Mouse (Mus musculus) liver, embryonic 13.5 days (tissue): ENCODE data around the gene Kdm2b. TPM values are rescaled to one million over a fixed set of nuclear protein-coding genes. Genes with fewer than 3 reads are reported as not detected.
A peak's percentile ranks its signal among the peaks of the same experiment; 100 is the strongest.

Source experiments
- ATAC-seq: fragments of 200-750 bp; cut with Nextera tagmentation; 2 replicates; pipeline ENCODE4 v1.8.0; 2017; ENCODE audit warnings: low read depth, mild to moderate bottlenecking, moderate number of reproducible peaks, moderate library complexity
- DNase-seq: peaks from one replicate; pipeline ENCODE4 v3.0.0; 2022
- H3K27ac ChIP-seq: fragments of 300-500 bp; sonication (generic); 2 replicates; pipeline ENCODE4 v1.5.1; 2015; ENCODE audit warnings: moderate library complexity, mild to moderate bottlenecking, inconsistent platforms
- H3K27me3 ChIP-seq: fragments of 300-500 bp; sonication (generic); 2 replicates; pipeline ENCODE4 v1.6.1; 2015; ENCODE audit warnings: mild to moderate bottlenecking, inconsistent platforms
- H3K36me3 ChIP-seq: fragments of 300-500 bp; sonication (generic); 2 replicates; pipeline ENCODE4 v1.6.1; 2015; ENCODE audit warnings: mild to moderate bottlenecking, inconsistent platforms
- H3K4me1 ChIP-seq: fragments of 300-500 bp; sonication (generic); replicated peaks from 2 replicates; pipeline ENCODE4 v1.6.1; 2015; ENCODE audit warnings: inconsistent platforms
- H3K4me2 ChIP-seq: fragments of 300-500 bp; sonication (generic); 2 replicates; pipeline ENCODE4 v1.6.1; 2015; ENCODE audit warnings: inconsistent platforms, mild to moderate bottlenecking, moderate library complexity
- H3K4me3 ChIP-seq: fragments of 300-500 bp; sonication (generic); replicated peaks from 2 replicates; pipeline ENCODE4 v1.5.1; 2015; ENCODE audit warnings: mild to moderate bottlenecking, inconsistent platforms
- H3K9ac ChIP-seq: fragments of 300-500 bp; sonication (generic); 2 replicates; pipeline ENCODE4 v1.6.1; 2015; ENCODE audit warnings: mild to moderate bottlenecking, inconsistent platforms
- H3K9me3 ChIP-seq: fragments of 300-500 bp; sonication (generic); replicated peaks from 2 replicates; pipeline ENCODE4 v1.6.1; 2016; ENCODE audit warnings: inconsistent platforms
- WGBS: fragments of 180-500 bp; shearing (Covaris S2); methylation state at CpG from one replicate; pipeline ENCODE4 v1.1.7; 2015; ENCODE audit not compliant: insufficient replicate concordance; 5-methylcytosine and 5-hydroxymethylcytosine counted together
- polyA plus RNA-seq: library from polyadenylated mRNA; unstranded; fragments of >200 nt; fragmentation: Nextera tagmentation; extraction: Ambion mirVana; gene quantifications from 2 replicates; pipeline ENCODE4 v1.2.1, GENCODE M21; 2015

The Kdm2b gene
- 21.3 and 23.6 TPM in 2 replicates for polyA plus RNA-seq

DNA sequence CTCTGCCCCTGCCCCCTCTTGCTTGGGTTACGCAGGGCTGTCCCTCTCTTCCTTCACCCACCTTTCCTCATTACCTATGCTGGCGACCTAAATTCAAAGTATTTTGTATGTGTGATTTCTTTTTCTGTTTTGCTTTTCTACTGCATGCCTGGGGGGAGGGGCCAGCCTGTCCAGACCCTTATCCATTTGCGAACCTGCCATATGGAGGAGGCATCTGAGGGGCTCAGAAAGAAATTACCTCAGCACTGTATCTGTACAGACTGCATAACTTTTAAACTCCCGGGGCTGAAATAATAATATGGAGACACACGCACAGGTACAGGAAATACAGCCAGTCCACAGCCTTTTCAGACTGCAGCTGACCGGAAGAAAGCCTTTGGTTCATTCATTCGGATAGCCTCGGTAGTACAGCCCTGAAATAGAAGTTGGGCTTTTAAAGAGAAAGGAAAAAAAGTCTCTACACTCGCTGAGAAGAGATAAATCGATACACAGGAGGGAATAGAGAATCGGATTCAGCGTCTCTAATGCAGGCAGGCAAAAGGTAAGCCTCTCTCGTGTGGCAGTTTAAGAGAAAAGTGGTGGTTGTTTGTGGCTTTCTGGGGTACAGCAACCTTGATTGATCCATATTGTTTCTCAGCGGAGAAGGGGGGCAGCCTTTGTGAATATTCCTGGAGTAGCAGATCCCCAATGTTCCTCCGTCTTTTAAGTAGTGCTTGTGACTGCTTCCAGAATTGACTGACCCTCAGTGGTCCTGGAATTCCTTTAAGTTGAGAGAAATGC, at the start of gene Kdm2b:
Gene Kdm2b (minus strand): TSS at position 273 of the 780 bp plus-strand sequence.
- H3K27ac ChIP-seq, result peak within 1 kb of the TSS; percentile 69
- H3K4me1 ChIP-seq, result peaks cover 55% of the 10 kb centered on the region
- H3K9me3 ChIP-seq, result no peaks in the 10 kb centered on the region
- WGBS, result 7% methylated on average over 15 of the region's 15 CpGs
- no peak for DNase-seq
- H3K36me3 ChIP-seq, result no peaks in the 10 kb centered on the region
- H3K9ac ChIP-seq, result peak within 1 kb of the TSS; percentile 75
- ATAC-seq, result no peak
- peak within 1 kb of the TSS; percentile 73 for H3K4me3 ChIP-seq
- peak within 1 kb of the TSS; percentile 93 for H3K4me2 ChIP-seq
- peaks cover 40% of the 10 kb centered on the region for H3K27me3 ChIP-seq

GRCm38 (mm10) chr5:123039120-123039752, 49.6 kb upstream of the Kdm2b start:
- DNase-seq, result peak; percentile 83
- H3K4me3 ChIP-seq, result peak overlapping the region; percentile 56
- H3K9me3 ChIP-seq, result no peaks in the 10 kb centered on the region
- H3K4me2 ChIP-seq, result peak overlapping the region; percentile 76
- H3K36me3 ChIP-seq, result no peaks in the 10 kb centered on the region
- peaks cover 53% of the 10 kb centered on the region for H3K4me1 ChIP-seq
- no peaks in the 10 kb centered on the region for H3K27me3 ChIP-seq
- WGBS, result under 1% methylated on average over 25 of the region's 25 CpGs
- peak overlapping the region; percentile 68 for H3K9ac ChIP-seq
- ATAC-seq, result peak; percentile 87
- peak overlapping the region; percentile 80 for H3K27ac ChIP-seq

DNA sequence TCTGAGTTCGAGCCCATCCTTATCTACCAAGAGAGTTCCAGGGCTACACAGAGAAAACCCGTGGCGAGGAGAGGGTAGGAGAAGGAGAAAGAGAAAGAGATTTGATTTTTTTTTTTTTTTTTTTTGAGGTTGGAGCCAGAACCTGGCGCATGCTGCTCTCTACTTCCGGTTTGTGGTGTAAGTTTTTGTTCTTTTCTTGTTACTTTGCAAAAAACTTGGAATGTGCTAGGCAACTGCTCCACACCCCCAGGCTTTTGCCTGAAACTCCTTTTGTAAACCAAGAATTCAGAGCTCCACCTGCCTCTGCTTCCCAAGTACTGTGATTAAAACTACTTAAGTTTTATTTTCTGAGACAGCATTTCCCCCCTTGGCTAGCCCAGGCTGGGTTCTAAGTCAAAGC, 48.5 kb upstream of the Kdm2b start:
- no peak overlapping the region for H3K27ac ChIP-seq
- 46% methylated on average over 5 of the region's 5 CpGs for WGBS

GRCm38 (mm10) chr5:123035564-123035963, 45.9 kb upstream of the Kdm2b start:
- H3K9me3 ChIP-seq, result no peaks in the 10 kb centered on the region
- peak overlapping the region; percentile 23 for H3K4me2 ChIP-seq
- H3K4me1 ChIP-seq, result peaks cover 43% of the 10 kb centered on the region
- peak overlapping the region; percentile 72 for H3K27ac ChIP-seq
- H3K36me3 ChIP-seq, result peaks cover 4% of the 10 kb centered on the region
- peak; percentile 72 for ATAC-seq
- no peak for DNase-seq
- H3K27me3 ChIP-seq, result no peaks in the 10 kb centered on the region
- peak overlapping the region; percentile 26; the same call in 1 of the 2 replicates for H3K9ac ChIP-seq
- 29% methylated on average over 6 of the region's 6 CpGs for WGBS
- H3K4me3 ChIP-seq, result no peak overlapping the region

More for the DNA sequence above, 48.5 kb upstream of the Kdm2b start:
- Histone ChIP-seq H3K4me2 (0 out of 2 replicates have a peak overlapping the region, but pooled peaks have one; percentile 76), H3K9ac (no peak overlapping the region), H3K4me1 (peaks cover 53% of the 10 kb centered on the region), H3K4me3 (no peak overlapping the region), H3K36me3 (no peaks in the 10 kb centered on the region), H3K27me3 (no peaks in the 10 kb centered on the region), H3K9me3 (no peaks in the 10 kb centered on the region)
- ATAC-seq, result no peak
- no peak for DNase-seq

- H3K4me3 ChIP-seq, result no peak overlapping the region
- H3K27me3 ChIP-seq, result no peaks in the 10 kb centered on the region
- peak overlapping the region; percentile 72 for H3K27ac ChIP-seq
- peak overlapping the region; percentile 23 for H3K4me2 ChIP-seq
- DNase-seq (no peak), ATAC-seq (peak; percentile 64)
- H3K36me3 ChIP-seq, result peaks cover 8% of the 10 kb centered on the region
- peak overlapping the region; percentile 26; the same call in 1 of the 2 replicates for H3K9ac ChIP-seq
- H3K4me1 ChIP-seq, result peaks cover 38% of the 10 kb centered on the region
- WGBS, result 84% methylated on average over 4 of the region's 4 CpGs
- no peaks in the 10 kb centered on the region for H3K9me3 ChIP-seq
Observed at GRCm38 (mm10) chr5:123035089-123035488, 45.5 kb upstream of the Kdm2b start.

DNA sequence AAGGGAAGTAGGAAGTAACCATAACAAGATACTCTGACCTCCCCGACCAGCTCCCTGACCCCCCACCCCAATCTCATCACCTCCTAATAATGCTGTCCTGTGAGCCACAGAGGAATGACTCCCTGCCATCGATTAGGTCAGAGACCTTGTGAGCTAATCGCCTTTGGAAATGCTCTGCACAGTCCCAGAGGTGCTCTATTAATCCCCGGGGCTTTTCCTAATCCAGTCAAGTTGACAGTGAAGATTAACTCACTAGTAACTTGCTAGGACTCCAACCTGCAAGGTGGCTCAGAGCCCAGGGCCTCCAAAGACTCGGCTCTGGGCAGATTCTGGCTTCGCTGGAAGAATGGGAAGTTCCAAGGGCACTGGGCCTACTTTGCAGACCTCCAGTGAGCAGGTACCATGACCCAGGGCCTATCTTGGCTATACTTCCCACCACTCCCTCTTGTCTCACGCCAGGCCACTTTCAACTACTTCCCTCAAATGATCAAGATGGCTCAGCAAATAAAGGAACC, 44.1 kb upstream of the Kdm2b start:
- H3K9ac ChIP-seq, result no peak overlapping the region
- ATAC-seq, result no peak
- H3K4me1 ChIP-seq, result peaks cover 27% of the 10 kb centered on the region
- H3K36me3 ChIP-seq, result peaks cover 20% of the 10 kb centered on the region
- H3K9me3 ChIP-seq, result no peaks in the 10 kb centered on the region
- no peak overlapping the region for H3K4me2 ChIP-seq
- H3K4me3 ChIP-seq, result no peak overlapping the region
- DNase-seq, result no peak
- 57% methylated on average over 7 of the region's 7 CpGs for WGBS
- no peaks in the 10 kb centered on the region for H3K27me3 ChIP-seq
- no peak overlapping the region for H3K27ac ChIP-seq

DNA sequence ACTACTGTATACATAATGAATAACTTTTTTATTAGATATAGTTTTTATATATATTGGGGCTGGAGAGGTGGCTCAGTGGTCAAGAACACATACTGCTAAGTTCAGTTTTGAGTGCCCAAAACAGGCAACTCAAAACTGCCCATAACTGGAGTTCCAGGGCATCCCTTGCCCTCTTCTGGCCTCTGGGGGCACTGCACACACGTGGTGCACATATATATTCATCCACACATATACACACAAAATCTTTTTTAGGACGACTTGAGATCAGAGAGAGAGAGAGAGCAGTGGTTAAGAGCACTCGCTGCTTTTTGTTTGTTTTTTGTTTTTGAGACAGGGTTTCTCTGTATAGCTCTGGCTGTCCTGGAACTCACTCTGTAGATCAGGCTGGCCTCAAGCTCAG, 41.7 kb upstream of the Kdm2b start:
- no peaks in the 10 kb centered on the region for H3K9me3 ChIP-seq
- ATAC-seq (no peak), DNase-seq (no peak)
- H3K4me1 ChIP-seq, result peaks cover 30% of the 10 kb centered on the region
- 80% methylated on average over 3 of the region's 3 CpGs for WGBS
- no peak overlapping the region for H3K27ac ChIP-seq
- peaks cover 20% of the 10 kb centered on the region for H3K36me3 ChIP-seq
- H3K4me3 ChIP-seq, result no peak overlapping the region
- no peaks in the 10 kb centered on the region for H3K27me3 ChIP-seq
- no peak overlapping the region for H3K9ac ChIP-seq
- no peak overlapping the region for H3K4me2 ChIP-seq

- H3K9me3 ChIP-seq, result no peaks in the 10 kb centered on the region
- H3K27ac ChIP-seq, result no peak overlapping the region
- 81% methylated on average over 7 of the region's 7 CpGs for WGBS
Observed at GRCm38 (mm10) chr5:123029729-123030128, 40.1 kb upstream of the Kdm2b start.

DNA sequence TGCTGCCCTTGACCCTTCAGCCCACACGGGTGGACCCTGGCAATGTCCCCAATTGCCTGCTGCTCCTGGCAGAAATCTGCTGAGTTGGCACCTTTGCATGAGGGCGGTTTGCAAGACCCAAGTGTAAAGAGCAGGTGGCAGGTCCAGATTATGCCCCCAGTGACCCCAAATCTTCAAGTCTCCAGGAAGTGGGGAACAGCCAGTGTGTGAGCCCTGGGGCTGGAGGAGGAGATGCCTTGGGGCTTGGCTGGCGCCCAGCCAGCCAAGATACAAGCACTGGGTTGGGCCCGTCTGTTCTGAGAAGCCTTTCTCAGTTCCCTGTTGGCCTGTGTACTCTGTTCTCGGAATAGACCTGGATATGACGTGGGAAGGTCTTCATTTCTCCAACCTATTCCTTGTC, 37.8 kb upstream of the Kdm2b start:
- H3K27ac ChIP-seq, result no peak overlapping the region
- H3K4me3 ChIP-seq, result no peak overlapping the region
- H3K27me3 ChIP-seq, result no peaks in the 10 kb centered on the region
- WGBS, result 56% methylated on average over 6 of the region's 6 CpGs
- ATAC-seq (no peak), DNase-seq (no peak)
- peaks cover 20% of the 10 kb centered on the region for H3K36me3 ChIP-seq
- no peak overlapping the region for H3K4me2 ChIP-seq
- peak overlapping the region; percentile 13; the same call in 1 of the 2 replicates for H3K9ac ChIP-seq
- peaks cover 25% of the 10 kb centered on the region for H3K4me1 ChIP-seq
- H3K9me3 ChIP-seq, result no peaks in the 10 kb centered on the region

More at GRCm38 (mm10) chr5:123029729-123030128, 40.1 kb upstream of the Kdm2b start:
- ATAC-seq, result no peak
- H3K36me3 ChIP-seq, result peaks cover 20% of the 10 kb centered on the region
- H3K4me3 ChIP-seq, result no peak overlapping the region
- no peaks in the 10 kb centered on the region for H3K27me3 ChIP-seq
- H3K4me1 ChIP-seq, result peaks cover 20% of the 10 kb centered on the region
- no peak for DNase-seq
- H3K4me2 ChIP-seq, result no peak overlapping the region
- no peak overlapping the region for H3K9ac ChIP-seq

DNA sequence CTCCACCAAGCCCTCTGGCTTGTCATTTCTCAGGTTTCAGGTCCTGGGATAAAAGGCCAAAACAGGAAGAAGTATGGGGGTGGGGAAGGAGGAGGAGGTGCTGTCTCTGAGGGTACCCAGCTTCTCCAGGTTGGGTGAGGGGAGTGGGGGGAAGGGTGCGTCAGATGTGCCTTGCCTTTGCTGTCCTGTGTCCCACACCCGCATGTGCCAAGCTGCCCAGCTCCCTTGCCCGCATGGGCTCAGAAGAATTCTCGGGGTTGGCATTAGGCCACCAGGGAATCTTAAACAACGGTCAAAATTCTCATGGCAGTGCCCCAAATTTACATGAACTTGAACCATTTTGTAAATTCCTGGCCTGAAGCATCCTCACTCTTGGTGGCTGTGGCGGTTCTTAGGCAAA, 36.8 kb upstream of the Kdm2b start:
- Histone ChIP-seq H3K27me3 (no peaks in the 10 kb centered on the region), H3K27ac (peak overlapping the region; percentile 22; the same call in 1 of the 2 replicates), H3K9me3 (no peaks in the 10 kb centered on the region), H3K9ac (no peak overlapping the region), H3K36me3 (peaks cover 16% of the 10 kb centered on the region), H3K4me1 (peaks cover 25% of the 10 kb centered on the region), H3K4me3 (no peak overlapping the region), H3K4me2 (no peak overlapping the region)
- no peak for DNase-seq
- no peak for ATAC-seq
- whole genome bisulfite sequencing, result 75% methylated on average over 6 of the region's 6 CpGs

DNA sequence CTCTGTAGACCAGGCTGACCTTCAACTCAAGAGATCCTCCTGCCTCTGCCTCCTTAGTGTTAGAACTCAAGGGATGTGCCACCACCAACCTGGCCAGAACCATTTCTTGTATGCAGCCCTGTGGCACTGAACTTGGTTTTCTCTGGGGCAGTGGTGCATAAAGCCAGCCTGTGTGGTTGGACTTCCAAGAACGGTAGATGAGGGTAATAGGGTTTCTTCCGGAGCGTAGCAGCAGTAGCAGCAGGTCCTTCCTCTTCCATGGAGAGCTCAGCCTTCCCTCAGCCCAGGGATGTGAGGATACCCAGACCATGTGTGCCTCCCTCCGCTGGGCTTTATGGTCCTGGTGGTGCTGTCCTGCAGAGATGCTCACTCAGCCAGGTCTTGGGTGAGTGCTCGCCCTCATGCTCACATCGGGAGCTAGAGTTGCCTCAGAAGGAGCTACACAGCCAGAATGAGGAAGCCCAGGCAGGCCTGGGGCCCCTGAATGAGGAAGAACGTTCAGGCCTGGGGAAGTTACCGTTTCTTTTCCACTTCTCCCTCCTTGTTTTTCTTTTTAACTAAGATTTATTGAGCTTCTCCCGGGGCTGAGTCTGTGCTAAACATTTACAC, 35.4 kb upstream of the Kdm2b start:
- Histone ChIP-seq H3K9me3 (no peaks in the 10 kb centered on the region), H3K4me2 (no peak overlapping the region), H3K36me3 (peaks cover 11% of the 10 kb centered on the region), H3K27ac (peak overlapping the region; percentile 66), H3K4me1 (peaks cover 31% of the 10 kb centered on the region), H3K4me3 (no peak overlapping the region), H3K9ac (no peak overlapping the region), H3K27me3 (no peaks in the 10 kb centered on the region)
- 27% methylated on average over 9 of the region's 9 CpGs for WGBS
- DNase-seq (no peak), ATAC-seq (peak; percentile 21; the same call in 1 of the 2 replicates)
